ENCODE assay signal across 9 mouse cellular contexts in genomic region chr16:13330221-13330659, GRCm38 (mm10).
A peak's percentile ranks its signal among the peaks of the same experiment; 100 is the strongest.
DNase-seq lines count a peak whose midpoint lies in the region; ATAC-seq lines count a peak whose summit lies in the region.
"Had no signal": no experiment of that assay in that cellular context is flagged by ENCODE, and none has a peak within 500 bp of the region (broad histone marks: within the 10 kb centered on the region; RNA-seq: fewer than 3 reads in every experiment).

No protein-coding gene starts in this region.

- DNase-seq in kidney, postnatal 25 days: peak; percentile 28 to 53
- DNase-seq in kidney, adult 11 months: no peak
- peak; percentile 29 for DNase-seq in cerebellum, adult 9-11 months
- DNase-seq in heart, postnatal 25 days (ENCODE audit: low spot score): peak; percentile 16
- no peak for DNase-seq in urinary bladder, postnatal 10 days (ENCODE audit: low spot score)
- no peak for DNase-seq in embryo, embryonic 11 days
- no peak for DNase-seq in urinary bladder, postnatal 25 days (ENCODE audit: low spot score)

- intact Hi-C loops in heart, postnatal 25 days (cut with DNase I): no loop called here

- ATAC-seq in megakaryocyte progenitor cell, adult 5-6 weeks (replicated peaks; ENCODE audit: poor library complexity): peak; percentile 68
- ATAC-seq: forebrain, embryonic 15.5 days had no signal

Comparison
In these comparisons a context has a peak if more than half of its experiments do, and no peak if none do; other contexts are left out.
1. DNase-seq: peak in kidney, postnatal 25 days (2 of 2), cerebellum, adult 9-11 months (single experiment) and heart, postnatal 25 days (single experiment); none in kidney, adult 11 months (single experiment), urinary bladder, postnatal 10 days (single experiment), embryo, embryonic 11 days (single experiment) and urinary bladder, postnatal 25 days (single experiment).